Mouse (Mus musculus) left cerebral cortex, adult 6 months (tissue): ENCODE results near the gene 4833427G06Rik. TPM values are rescaled to one million over a fixed set of nuclear protein-coding genes. Genes with fewer than 3 reads are reported as not detected.

Experiments used
- long read RNA-seq, 2 experiments: library from polyadenylated mRNA; unstranded; transcript quantifications; one replicate each; pipeline ENCODE4 v2.0.0; 2019 to 2020
- polyA plus RNA-seq: library from polyadenylated mRNA; unstranded; fragments of <200 nt; fragmentation: Nextera tagmentation; gene quantifications from 2 replicates; pipeline ENCODE4 v1.2.3, GENCODE M21; 2021

Gene 4833427G06Rik
- polyA plus RNA-seq: 0.35 TPM in 1 of 2 replicates, not detected in the other
- long read RNA-seq, experiment 1, partial matches to known transcripts: 0 of 1 reads
- long read RNA-seq, experiment 1, other reads (novel, unspliced or antisense): 1 of 1 reads
- long read RNA-seq, experiment 2: 0 reads

GRCm38 (mm10) chr9:51101756-51102425, at the start of gene 4833427G06Rik:
Gene 4833427G06Rik, minus strand, starts transcription at chr9:51102078.

GRCm38 (mm10) chr9:51076979-51077315, 24.9 kb downstream of the 4833427G06Rik start, which contains the start of gene Layn:
Gene Layn, minus strand, starts transcription at chr9:51077094.

GRCm38 (mm10) chr9:51060601-51061000, 41.3 kb downstream of the 4833427G06Rik start, which contains the start of gene Btg4:
Gene Btg4, plus strand, starts transcription at chr9:51060901.

Other genes with a start within 250 kb of the 4833427G06Rik start
- gene Sik2, start 93.0 kb downstream of the 4833427G06Rik start, polyA plus RNA-seq: 10.1 and 11.3 TPM in 2 replicates
- not detected in 2 replicates for gene Btg4, start 41.2 kb downstream of the 4833427G06Rik start, polyA plus RNA-seq
- 5.1 and 6.1 TPM in 2 replicates for gene Layn, start 25.0 kb downstream of the 4833427G06Rik start, polyA plus RNA-seq
- gene Gm32742, start 63.4 kb upstream of the 4833427G06Rik start, polyA plus RNA-seq: not detected in 2 replicates
- gene Pou2af1, start 111.6 kb upstream of the 4833427G06Rik start, polyA plus RNA-seq: 0.07 TPM in 1 of 2 replicates, not detected in the other
- gene Colca2, start 176.5 kb upstream of the 4833427G06Rik start, polyA plus RNA-seq: 0.94 and 1.3 TPM in 2 replicates
- gene 1810046K07Rik, start 226.8 kb upstream of the 4833427G06Rik start, polyA plus RNA-seq: not detected in 2 replicates